Mouse (Mus musculus): Measurements from ENCODE around the gene Ipo11. TPM values are rescaled to one million over a fixed set of nuclear protein-coding genes. Genes with fewer than 3 reads are reported as not detected.

Gene Ipo11
- total RNA-seq, 2 experiments from 2014 or later = 25.6 to 28.0 TPM

Other genes with a start within 250 kb of the Ipo11 start
- 10 to 100 TPM; 11.5 to 12.7 TPM for gene Dimt1, start 10.2 kb upstream of the Ipo11 start, total RNA-seq (2021)
- 10 to 100 TPM; 42.5 to 53.4 TPM for gene Kif2a, start 85.2 kb upstream of the Ipo11 start, total RNA-seq (2021)

All from gastrocnemius, postnatal 4 days (tissue).